Mouse (Mus musculus): ENCODE data around the gene 1700028P14Rik. TPM values are rescaled to one million over a fixed set of nuclear protein-coding genes. Genes with fewer than 3 reads are reported as not detected.

1700028P14Rik gene
- not detected for polyA plus RNA-seq (2017; shearing (Covaris generic))

DNA sequence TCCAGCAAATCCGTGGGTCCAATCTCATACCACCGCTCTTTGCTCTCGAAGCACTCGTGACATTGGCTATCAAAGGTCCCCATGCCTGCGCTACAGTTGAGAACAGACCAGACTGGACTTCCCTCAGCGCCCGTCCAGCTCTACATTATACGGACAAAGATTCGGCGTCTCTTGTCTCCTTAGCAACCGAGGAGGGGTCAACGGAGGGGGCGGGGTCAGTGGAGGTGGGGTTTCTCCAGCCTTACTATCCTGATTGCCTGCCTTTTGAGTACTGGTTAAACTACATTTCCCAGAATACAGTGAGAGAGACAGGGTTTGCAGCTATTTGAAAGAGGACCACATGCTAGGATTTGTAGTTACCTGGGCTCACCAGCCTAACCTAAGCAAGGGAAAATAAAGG lies at the start of gene 1700028P14Rik:
1700028P14Rik (minus strand) TSS at position 169 of the 400 bp plus-strand sequence.

DNA sequence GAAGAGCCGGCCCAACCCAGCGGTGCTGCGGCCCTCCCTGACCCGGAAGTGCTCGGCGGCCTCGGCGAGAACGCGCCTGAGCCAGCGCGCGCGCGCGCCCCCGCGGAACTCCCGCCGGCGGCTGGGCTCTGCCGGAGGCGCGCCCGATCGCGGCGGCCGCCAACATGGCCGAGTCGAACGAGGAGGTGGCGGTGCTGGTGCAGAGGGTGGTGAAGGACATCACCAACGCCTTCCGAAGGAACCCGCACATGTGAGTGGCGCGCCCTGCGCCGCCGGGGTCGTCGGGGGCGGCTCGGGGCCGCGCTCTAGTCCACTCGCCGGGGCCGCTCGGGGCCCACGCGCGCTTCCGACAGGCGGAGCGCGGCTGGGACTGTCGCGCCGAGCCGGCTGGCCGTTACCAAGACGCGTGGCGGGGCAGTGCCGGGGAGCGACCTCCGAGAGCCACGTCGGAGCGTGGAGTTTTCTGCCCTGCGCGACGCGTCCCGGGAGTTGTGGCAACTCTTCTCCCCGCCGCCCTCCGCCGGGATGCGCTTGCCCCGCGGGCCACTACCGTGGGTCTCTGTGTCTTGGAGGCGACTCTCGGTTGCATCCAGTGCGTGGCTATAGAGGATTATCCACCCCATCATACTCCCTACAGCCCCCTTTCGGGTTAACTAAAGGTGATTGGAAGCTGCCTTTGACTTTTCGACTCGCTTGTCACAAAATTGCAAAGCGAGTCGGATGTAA lies 34.8 kb upstream of the 1700028P14Rik start, which contains the start of gene Ptar1:
Ptar1 (plus strand) TSS at position 134 of the 726 bp plus-strand sequence.

Other genes with a start within 250 kb of the 1700028P14Rik start
- gene Mamdc2, start 204.4 kb downstream of the 1700028P14Rik start, polyA plus RNA-seq (2017; shearing (Covaris generic)): not detected
- gene Ptar1, start 34.6 kb upstream of the 1700028P14Rik start, polyA plus RNA-seq (2017; shearing (Covaris generic)): 10.6 TPM
- gene Apba1, start 106.1 kb upstream of the 1700028P14Rik start, polyA plus RNA-seq (2017; shearing (Covaris generic)): not detected